Mouse (Mus musculus) right cerebral cortex, adult 2 months (tissue): ENCODE measurements at regions not wholly inside any gene's neighbourhood (a gene's known extent, or its start where the extent isn't known, plus 50 kb on each side); places are given as distances from the start of the nearest gene placed in this dataset.

Source experiments
- DNase-seq, 2 experiments: peaks; one replicate each; pipeline ENCODE4 v3.0.0; 2021 to 2022; ENCODE audit warnings: low spot score in 2 of 2

DNA sequence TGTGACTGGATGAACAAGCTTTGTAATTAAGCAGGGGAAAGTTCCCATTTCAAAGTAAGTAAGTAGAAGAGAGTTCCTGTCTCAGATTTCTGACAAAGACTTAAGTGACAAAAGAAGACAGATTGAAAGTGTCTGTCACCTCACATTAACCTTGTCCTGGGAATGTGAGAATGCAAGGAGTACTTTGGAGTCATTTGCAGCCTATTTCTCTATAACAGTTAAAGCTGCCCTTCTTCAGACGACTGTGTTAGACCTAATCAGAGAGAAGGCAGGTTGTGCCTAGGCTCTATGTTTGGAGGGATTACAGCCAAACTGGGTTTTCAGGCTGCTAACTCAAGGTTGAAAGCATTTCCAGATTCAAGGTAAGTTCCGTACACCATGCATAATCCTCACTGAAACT is 446.5 kb downstream of the Pdgfc start:
- no peak for DNase-seq

DNA sequence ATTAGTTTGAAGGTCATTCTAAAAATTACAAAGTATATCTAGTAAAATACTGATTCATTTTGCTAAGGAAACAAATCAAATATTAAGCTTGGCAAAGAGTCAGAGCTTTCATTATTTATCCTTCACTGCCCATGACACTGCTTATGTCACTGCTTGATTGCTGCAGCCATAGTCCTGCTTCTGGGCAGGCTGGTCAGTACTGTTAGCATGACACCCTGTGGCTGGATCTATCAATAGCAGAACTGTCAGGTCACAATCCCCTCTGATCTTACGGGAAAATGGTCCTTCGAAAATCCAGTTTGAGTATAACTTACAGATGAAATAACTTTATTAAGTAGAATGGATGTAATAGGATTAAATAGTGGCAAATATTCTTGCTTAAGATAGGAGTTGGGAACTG is 447.1 kb downstream of the Pdgfc start:
- no peak for DNase-seq

DNA sequence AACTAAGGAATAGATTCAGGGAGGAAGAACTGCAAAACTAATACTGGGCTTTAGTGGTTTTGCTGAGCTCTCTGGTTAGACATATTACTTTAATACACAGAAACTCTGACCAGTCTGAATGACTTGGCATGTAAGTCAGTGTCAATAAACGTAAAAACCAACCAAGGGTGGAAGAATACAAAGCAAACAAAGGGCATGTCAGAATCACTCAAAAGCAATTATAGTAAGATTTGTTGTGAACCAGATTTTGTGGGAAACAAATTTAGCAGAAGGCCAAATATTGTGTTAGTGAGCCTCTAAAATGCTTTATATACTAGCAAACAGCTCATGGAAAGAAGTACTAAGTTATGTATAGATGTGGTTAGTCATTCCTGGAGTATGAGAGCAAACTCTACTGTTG is 427.1 kb upstream of the Ctso start:
- no peak for DNase-seq

DNA sequence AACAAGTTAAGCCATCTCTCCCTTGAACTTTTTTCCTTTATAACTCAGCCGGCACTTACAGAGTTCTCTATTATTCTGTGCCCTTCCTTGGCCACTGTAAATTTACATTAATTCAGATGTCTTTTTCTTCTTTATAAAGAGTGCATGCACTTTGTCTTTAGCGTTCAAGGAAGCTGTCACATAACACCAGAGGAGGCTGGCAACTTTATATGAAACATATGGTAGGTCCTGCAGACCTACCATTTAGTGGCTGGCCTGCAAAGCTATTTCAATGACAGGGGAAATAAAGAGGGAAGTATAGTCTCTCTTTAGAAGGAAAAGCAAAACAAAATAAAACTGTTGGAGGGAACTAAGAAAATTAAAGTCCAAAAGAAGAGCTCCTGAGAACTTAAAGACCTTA is 423.8 kb upstream of the Ctso start:
- no peak for DNase-seq

DNA sequence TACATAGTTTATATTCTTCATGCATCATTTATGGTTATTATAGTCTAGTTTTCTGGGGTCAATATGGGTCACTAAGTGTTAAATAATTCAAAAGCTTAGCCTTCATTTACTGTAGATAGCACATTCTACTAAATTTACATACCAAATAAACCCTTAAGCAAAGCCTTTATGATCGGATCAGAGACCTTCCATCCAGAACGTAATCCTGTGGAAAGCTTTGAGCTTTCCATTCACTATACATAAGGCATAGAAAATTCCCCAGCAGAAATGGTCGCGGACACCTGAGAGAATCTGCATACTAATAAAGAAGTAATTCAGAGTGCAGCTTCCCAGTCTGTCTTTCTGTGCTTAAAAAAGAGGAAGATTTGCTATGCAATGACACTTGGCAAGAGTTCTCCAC is 410.6 kb upstream of the Ctso start:
- no peak for DNase-seq

DNA sequence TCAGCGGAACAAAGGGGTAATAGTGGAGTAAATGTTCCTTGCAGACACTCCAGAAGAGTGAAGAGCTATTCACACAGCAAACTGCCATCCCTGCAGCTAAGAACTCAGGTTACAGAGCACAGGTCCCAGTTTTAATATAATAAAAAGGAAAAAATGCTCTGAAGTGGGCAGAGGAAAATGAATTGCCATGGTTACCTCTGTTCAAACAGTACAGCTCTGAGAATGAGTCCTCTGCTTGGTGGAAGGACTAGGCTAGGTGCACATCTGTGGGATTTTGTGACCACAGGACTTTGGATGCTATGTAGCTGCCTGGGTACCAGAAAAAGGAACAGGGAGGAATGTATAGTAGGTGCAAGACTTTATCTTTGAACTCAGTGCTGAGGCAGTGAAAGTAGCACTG is 401.5 kb upstream of the Ctso start:
- no peak for DNase-seq

DNA sequence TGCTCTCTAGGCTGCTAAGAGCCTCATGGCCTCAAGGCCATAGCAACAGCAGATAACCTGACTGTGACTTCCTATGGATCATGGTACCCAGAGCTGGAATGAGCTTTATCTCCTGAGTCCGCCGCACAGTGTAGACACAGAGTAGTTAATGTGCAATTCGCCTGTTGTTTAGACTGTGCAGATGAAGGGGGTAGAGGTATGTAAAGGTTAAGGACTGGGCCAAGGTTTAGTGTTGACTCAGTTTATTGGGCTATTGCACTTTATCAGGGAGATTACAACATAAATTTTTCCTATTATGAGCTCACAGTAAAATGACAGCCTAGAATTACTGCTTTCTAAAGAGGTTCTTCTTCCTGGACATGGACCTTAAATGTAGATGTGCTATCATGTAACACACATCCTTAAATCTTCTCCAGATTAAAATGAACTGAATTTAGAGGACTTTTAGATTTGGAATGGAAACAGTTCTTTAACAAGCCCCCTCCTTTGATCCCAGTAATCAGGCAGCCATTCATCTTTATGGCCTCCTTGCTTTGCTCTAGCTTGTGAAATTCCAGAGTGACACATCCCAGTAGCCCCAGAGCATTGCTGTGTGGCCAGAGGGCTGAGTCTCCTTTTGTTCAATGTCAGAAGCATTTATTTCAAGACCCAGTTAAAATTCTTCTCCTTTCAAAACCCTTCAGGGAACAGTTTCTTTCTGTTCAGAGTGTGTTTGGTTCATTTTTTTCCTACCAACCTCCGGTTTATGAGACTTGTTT is 396.8 kb upstream of the Ctso start:
- DNase-seq, result no peak

DNA sequence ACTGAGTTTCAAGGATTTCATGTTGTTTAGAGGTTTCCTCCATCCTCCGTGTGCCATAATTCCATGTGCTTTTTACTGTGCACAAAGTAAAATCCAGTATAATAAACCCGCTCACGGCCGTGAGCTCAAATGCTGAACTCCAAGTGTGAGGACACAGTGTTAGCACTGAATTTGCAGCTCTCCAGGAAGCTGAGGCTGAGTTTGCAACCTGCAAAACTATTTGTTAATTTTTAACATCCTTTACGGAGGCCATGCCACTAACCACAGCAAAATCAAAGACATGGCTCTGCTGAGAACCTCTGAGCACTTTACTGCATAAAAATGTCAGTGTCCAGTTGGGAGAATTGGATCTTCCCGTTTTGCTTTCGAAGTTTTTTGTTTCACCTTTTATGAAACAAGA is 377.6 kb upstream of the Ctso start:
- DNase-seq, result no peak

DNA sequence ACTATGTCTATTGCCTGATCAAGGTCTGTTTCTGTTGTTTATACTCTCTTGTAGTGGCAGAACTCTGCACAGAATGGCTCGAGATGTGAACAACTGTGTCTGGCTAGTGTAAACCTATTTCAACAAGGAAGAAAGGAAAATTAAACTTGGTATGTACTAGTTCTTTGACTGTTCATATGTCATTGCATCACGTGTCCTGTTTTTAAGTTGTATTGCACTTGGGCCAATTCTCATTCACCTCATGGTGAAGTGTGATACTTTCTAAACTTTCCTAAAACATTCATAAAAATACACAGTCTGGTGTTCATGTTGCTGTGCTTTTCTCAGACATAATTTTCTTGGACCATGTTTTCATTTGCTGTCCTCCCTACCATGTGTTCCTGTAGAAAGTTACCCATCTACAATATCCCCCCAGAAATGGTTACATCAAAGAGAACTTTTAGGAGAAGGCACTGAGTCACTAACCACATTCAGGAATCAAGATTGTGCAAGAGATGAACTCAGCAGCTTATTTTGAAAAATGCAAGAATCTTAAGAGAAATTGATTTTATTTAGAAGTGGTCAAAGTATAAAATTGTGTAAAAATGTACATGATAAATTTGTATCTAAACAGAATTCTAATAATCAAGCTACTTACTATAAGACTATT is 369.7 kb upstream of the Ctso start:
- no peak for DNase-seq

DNA sequence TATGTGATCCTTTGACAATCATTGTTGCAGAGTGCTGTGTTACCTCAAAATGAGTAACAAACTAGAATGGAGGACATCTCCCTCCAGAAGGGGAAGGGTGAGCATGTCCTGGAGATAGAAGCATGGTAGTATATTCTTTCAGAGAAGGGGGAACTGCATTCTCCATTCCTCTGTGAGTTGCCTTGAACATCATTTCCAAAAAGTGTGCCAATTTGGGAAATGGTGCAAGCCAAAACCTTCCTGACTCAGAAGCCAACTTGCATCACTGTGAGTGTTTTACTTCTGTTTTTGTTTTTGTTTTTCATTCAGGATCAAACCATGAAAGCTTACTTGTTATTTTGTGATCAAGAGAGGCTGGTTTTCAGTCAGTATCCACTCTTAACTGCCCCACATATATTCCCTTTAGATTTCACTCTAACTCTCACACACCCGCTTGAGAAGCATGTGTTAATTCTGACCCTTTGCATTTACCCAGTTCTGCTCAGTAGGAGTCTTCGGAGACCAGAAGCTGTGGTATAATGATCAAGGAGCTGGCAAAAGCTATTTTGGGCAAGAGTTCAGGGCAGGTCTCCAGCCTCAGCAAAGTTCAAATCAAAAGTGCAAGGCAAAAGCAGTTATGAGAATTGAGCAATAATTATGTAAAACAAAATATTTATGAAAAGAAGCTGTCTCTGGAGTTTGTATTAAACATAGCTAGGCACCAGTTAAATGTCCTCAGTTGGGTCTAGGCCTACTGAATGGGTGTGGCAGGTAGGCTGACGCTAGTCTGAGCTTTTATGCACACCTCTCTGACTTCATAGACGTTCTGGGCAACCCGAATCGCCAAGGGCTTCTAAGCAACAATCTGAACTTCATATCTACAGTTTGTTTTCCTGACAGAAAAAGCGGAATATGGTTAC is 368.3 kb upstream of the Ctso start:
- DNase-seq, result no peak

DNA sequence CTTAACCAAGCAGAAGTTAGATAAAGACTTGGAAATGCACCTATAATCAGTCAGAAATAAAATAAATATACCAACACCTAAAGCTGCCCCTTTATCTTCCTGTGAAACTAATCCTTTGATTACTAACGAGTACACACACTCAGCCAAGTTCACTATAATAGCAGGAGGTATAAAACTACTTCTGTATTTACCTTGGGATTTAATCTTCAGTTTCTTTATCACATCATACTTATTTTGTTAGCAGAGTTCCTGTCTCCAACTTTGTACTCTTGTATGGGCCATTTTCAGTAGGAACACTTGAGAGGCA is 367.7 kb upstream of the Ctso start:
- DNase-seq, result no peak

DNA sequence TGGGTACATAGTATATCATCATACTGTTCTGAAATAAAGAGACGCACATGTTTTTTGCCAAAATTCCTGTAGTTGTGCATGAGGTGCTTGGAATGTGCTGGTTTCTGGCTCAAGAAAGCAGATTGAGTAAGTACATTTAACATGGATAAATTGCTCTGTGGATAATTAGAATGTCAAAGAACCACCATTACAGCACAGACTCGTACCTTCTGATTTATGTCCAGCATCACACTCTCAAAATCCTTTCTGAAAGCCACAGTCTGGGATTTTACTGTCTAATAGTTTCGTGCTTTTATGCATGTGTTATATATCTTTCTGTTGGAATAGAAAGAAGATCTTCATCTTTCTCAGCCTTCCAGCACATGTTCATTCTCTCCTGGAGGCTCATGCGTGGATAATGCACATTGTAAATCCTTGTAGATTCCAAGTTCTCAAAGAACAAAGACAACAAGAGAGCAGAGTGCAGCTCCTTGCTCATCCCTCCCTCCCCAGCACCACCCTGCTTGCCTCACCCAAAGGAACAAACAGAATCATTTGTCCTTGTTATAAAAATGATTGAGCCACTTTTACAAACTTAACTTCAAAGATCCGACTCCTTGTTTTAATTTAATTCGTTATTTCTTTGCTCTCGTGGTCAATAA is 348.9 kb upstream of the Ctso start:
- no peak for DNase-seq

DNA sequence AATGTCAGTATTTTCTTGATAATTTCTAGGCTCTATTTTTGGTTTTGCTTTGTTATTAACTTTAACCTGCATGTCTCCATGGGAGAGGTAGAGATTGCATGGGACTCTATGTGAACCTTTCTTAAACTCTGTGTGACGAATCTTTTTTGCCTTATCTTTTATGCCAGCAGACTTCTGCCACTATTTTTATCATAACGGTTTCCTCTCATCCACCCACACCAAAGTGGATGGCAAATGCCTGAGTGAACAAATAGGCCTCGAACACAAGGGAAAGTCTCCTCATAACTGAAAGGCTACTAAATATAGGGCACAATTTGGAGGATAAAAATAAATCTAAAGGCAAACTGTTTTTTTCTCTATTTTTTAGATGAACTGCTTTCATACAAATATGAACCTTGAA is 343.3 kb upstream of the Ctso start:
- DNase-seq, result peak; percentile 22 to 23

DNA sequence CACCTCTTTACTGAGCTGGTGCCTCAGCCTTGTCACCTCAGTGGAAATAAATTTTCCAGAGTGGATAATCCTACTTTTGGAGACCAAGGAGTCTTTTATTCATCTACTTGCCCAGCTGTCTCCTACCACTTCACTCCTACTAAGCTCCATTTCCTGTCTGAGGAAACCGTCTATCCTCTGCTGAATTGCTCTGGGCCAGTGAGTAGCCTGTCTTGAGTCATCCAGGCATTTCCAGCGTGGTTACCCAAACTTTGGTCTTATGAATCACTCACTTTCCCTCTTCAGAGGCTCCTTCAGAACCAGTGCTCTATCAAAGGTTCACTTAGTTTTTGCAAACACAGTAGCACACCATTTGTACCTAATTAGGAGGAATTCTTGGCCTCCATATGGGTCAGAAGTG is 303.2 kb upstream of the Ctso start:
- DNase-seq, result no peak

DNA sequence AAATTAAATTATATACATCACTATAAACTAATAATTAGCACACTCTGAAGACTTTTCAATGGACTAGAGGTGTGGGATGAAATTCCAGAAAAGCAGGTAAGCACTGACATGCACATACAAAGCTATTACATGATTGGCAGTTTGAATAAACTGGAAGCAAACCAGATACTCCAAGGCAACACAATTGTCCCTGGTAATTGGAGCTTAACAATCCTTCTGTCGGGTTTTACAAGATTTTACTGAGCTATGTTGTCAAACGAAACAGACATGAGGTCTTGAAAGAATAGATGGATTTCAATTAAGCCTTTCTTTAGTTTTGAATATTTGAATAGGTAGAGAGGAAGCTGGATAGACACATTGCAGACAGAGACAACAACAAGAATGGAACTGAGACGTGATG is 273.9 kb upstream of the Ctso start:
- DNase-seq, result no peak

DNA sequence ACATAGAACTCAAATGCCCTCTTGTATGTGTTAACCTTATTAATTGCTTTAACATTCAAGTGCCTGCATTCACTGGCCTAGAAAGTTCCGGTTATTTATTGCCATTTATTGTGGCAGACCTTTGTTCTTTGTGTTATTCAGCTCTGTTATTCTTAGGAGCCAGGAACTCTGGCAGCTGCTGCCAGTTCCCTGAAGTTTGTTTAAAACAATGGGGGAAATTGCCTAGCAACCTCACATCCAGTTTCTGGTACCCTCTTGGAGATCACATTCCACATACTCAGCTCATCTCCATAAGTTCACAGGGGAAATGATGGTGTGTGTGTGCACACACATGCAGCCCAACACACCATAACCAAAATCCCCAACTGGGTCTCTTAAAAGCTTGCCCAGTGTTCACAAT is 270.8 kb upstream of the Ctso start:
- no peak for DNase-seq

DNA sequence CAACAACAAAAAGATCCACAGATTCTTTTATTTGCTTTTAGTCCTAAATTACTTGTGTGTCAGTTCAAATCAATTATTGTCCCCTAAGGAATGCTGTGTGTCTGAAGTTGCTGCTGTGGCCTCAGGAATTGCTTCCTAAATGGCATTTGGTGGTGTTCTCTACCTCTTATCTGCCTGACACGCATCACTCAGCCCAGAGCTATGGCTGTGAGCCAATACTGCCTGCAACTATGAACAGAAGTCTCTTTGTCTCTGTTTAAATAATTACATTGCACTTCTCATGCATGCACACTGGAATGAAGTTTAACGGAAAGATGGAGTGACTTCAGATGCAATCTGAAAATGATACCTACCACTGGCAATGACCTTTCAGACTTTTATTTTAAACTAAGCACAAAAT is 266.1 kb upstream of the Ctso start:
- no peak for DNase-seq

DNA sequence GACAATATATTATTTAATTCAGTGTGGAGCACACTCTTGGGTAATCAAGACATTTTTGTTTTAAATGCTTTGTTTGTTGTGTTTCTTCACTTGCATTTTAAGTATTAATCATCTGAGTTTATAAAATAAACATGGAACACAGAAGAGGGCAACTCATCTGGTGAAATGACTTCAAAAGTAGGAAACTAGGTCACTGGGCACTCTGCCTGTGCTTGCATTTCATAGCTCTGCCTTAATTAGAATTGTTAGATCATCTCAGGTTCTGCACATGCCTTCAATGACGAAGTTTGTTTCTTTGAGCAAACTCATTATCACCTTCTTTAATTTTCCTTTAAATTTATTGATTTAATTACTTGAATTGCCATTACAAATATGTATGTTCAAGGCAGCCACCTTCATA is 255.8 kb upstream of the Ctso start:
- peak; percentile 10 to 19 for DNase-seq

DNA sequence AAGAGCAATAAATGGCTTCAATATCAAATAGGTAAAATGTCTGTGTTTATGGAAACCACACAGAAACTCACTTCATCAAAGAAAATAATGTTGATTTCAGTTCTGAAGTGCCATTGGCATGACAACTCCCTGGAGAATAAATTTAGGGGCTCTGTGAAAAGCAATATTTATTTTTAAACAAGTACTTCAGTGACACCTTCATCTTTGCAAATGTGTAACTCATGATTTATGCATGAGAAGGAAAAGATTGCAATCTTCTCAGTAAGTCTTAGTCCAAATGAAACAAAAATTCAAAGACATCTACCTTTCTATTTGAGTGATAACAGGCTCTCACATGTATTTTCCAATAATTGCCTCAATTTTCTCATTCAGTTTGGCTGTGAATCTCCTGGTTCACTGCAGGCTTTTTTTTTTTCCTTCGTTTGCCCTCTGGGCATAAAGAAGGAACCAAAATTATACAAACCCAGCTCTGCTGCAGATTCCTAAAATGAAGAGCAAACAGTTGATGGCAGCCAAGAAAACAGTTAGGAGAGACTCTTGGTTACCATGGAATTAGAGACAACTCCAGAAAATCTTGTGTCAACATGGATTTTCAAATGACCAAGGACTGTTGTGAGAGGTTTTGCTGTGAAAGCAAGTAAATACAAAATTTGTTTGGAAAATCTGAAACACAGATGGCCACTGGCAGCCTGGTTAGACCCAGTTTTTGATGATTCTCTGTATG is 230.3 kb upstream of the Ctso start:
- no peak for DNase-seq

DNA sequence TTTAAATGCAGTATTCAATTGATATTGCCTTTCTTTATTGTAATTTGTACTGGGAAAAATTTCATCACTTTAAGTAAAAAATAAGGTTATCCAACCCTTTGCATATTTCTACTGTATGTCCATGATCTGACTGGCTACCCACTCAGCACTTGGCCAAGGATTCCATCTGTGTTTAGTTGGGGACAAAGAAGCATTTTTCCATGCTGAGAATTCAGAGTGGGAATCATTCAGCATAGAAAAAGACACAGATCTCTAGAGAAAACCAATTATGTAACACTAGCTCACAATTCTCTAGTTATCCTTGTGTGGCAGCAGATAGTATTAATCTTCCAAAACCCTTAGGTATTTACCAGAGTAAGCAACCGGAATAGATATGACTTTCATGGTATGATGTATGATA is 213.5 kb upstream of the Ctso start:
- no peak for DNase-seq

DNA sequence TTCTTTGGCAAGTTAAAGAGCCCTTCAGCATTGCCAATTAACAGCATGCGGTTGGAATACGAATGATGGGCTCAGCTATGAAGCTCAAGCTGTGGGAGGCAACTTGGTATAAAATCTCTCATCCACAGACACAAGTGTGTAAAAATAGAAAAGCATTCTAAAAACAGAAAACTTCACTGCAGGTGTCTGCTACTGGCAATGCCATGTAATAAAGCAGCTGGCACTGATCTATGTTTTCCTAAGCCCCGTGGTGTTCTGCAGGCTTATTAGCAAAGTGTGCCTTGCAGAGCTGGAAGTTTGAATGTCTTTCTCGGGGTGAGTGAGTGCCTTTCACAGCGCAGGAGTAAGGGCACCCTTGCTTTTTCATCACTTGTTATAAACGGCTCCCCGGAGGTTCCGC is 196.9 kb upstream of the Ctso start:
- peak; percentile 33 to 36 for DNase-seq

DNA sequence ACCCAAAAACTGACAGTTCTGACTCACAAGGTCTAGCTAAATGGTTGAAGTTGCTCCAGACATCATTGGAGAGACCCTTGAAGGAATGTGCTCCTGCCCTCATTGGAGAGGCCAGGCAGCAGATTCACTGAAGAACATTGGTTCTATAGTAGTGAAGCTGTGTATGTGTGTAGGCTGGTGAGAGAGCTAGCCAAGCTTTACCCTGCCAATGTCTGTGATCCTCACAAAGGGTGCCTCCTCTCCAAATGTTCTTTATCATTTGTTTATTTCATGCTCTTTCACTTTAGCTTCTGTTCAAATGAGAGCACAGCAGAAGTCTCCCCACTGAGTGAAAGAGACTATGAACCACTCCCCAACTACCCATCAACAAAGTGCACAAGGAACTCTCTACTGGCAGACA is 195.6 kb upstream of the Ctso start:
- DNase-seq, result no peak
